Mouse (Mus musculus) ES-Bruce4 (cell line): ENCODE measurements around the gene Uhmk1. TPM values are rescaled to one million over a fixed set of nuclear protein-coding genes. Genes with fewer than 3 reads are reported as not detected.

Source experiments
- H3K27ac ChIP-seq: 2 replicates; pipeline ENCODE4 v1.5.1; 2012; ENCODE audit warnings: low read length, inconsistent platforms; ENCODE audit not compliant: insufficient read depth
- H3K27me3 ChIP-seq: 2 replicates; pipeline ENCODE4 v1.6.1; 2012; ENCODE audit warnings: mild to moderate bottlenecking, low read length, inconsistent platforms; ENCODE audit not compliant: control insufficient read depth, poor library complexity, insufficient read depth, severe bottlenecking
- H3K36me3 ChIP-seq: 2 replicates; pipeline ENCODE4 v1.6.1; 2012; ENCODE audit warnings: inconsistent platforms, mild to moderate bottlenecking, low read length, moderate library complexity; ENCODE audit not compliant: control insufficient read depth, poor library complexity, insufficient read depth, severe bottlenecking
- H3K4me1 ChIP-seq: one replicate; pipeline ENCODE4 v1.8.1; 2011; ENCODE audit warnings: low read length; ENCODE audit not compliant: control insufficient read depth, insufficient read depth
- H3K4me3 ChIP-seq: 2 replicates; pipeline ENCODE4 v1.5.1; 2011; ENCODE audit warnings: low read depth, mild to moderate bottlenecking, low read length
- H3K9ac ChIP-seq: 2 replicates; pipeline ENCODE4 v1.6.1; 2012; ENCODE audit warnings: low read depth, mild to moderate bottlenecking, inconsistent platforms; ENCODE audit not compliant: poor library complexity, severe bottlenecking
- H3K9me3 ChIP-seq: replicated peaks from 2 replicates; pipeline ENCODE4 v1.6.1; 2012; ENCODE audit warnings: mild to moderate bottlenecking, low read length, inconsistent platforms; ENCODE audit not compliant: control insufficient read depth, poor library complexity, insufficient read depth, severe bottlenecking
- CTCF ChIP-seq: IDR thresholded peaks from one replicate; pipeline ENCODE4 v1.8.1; 2011; ENCODE audit warnings: low read depth, low read length
- EP300 ChIP-seq: IDR thresholded peaks from 2 replicates; pipeline ENCODE4 v1.6.1; 2011; ENCODE audit warnings: low read depth, low read length; ENCODE audit not compliant: insufficient read depth
- POLR2A ChIP-seq: IDR thresholded peaks from one replicate; pipeline ENCODE4 v1.8.1; 2011; ENCODE audit warnings: low read length; ENCODE audit not compliant: insufficient read depth
- polyA plus RNA-seq: library from polyadenylated mRNA; stranded (reverse); fragments of >200 nt; gene quantifications from 2 replicates; pipeline ENCODE4 v1.2.4, GENCODE M21; 2011; ENCODE audit warnings: low read depth; ENCODE audit not compliant: missing spikeins, insufficient read depth, insufficient read length

The Uhmk1 gene
- polyA plus RNA-seq, 1 experiment: 28.6 TPM

DNA sequence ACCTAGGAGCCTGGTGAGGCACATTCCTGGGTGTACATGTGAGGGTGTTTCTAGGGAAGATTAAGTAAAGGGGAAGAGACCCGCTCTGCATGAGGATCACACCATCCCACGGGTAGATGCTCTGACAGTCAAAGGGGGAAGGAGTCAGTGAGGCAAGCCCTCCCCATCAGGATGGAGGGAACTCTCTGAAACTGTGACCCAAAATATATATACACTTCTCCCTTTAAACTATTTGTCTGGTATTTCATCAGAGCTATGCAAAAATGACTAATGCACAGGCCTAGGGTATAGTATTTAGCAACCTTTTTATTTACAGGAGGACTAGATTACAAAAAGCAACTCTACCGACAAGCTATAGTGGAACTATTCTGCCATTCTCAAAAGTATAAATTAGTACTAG, 50.3 kb downstream of the Uhmk1 start:
- no peak overlapping the region for H3K4me3 ChIP-seq
- H3K9ac ChIP-seq: no peak overlapping the region
- H3K27me3 ChIP-seq: no peaks in the 10 kb centered on the region
- TF ChIP-seq POLR2A: no peak
- no peak for TF ChIP-seq CTCF
- TF ChIP-seq EP300: no peak
- H3K4me1 ChIP-seq: no peaks in the 10 kb centered on the region
- H3K27ac ChIP-seq: no peak overlapping the region
- H3K36me3 ChIP-seq: peaks cover 5% of the 10 kb centered on the region; the same call in 1 of the 2 replicates
- no peaks in the 10 kb centered on the region for H3K9me3 ChIP-seq

GRCm38 (mm10) chr1:170164053-170164614, 51.1 kb downstream of the Uhmk1 start:
- no peak overlapping the region for H3K9ac ChIP-seq

DNA sequence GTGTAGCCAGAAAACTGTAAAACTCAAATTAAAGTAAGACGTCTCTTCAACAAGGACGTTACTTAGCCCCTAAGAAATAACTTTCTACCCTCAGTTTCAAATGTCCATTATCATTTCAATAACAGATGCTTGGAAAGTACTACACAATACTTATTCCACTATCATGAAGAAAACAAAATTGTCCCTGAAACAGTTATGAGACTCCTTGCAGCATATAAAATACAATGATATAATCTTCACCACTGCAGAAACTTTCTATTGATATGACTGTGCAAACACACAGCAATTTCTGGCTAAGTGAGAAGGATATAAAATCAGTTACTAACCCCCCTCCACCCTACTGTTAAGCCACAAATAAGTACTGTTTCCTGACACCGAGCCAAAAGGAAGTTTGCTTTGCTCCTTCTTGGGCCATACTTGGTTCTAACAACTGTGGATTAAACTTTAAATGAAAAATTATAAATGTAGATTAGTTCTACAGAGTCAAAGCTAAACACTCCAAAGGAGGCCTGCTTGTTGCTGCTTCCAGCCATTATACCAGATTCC, 51.7 kb downstream of the Uhmk1 start:
- Histone ChIP-seq H3K4me3 (no peak overlapping the region), H3K27me3 (no peaks in the 10 kb centered on the region), H3K27ac (no peak overlapping the region), H3K36me3 (peaks cover 5% of the 10 kb centered on the region), H3K9me3 (no peaks in the 10 kb centered on the region), H3K4me1 (no peaks in the 10 kb centered on the region), H3K9ac (no peak overlapping the region)
- TF ChIP-seq EP300 (no peak), CTCF (no peak), POLR2A (no peak)

More at GRCm38 (mm10) chr1:170164053-170164614, 51.1 kb downstream of the Uhmk1 start:
- no peak overlapping the region for H3K4me3 ChIP-seq
- no peak for TF ChIP-seq CTCF
- no peak for TF ChIP-seq POLR2A
- no peak for TF ChIP-seq EP300
- H3K4me1 ChIP-seq: no peaks in the 10 kb centered on the region
- H3K36me3 ChIP-seq: peaks cover 5% of the 10 kb centered on the region; the same call in 1 of the 2 replicates
- no peaks in the 10 kb centered on the region for H3K9me3 ChIP-seq
- H3K27ac ChIP-seq: no peak overlapping the region
- H3K27me3 ChIP-seq: no peaks in the 10 kb centered on the region

GRCm38 (mm10) chr1:170161852-170162251, 53.3 kb downstream of the Uhmk1 start:
- H3K4me3 ChIP-seq: no peak overlapping the region
- no peak overlapping the region for H3K27ac ChIP-seq
- no peaks in the 10 kb centered on the region for H3K9me3 ChIP-seq
- H3K4me1 ChIP-seq: no peaks in the 10 kb centered on the region
- peaks cover 6% of the 10 kb centered on the region for H3K36me3 ChIP-seq
- no peak overlapping the region for H3K9ac ChIP-seq
- H3K27me3 ChIP-seq: no peaks in the 10 kb centered on the region
- no peak for TF ChIP-seq EP300
- no peak for TF ChIP-seq CTCF
- no peak for TF ChIP-seq POLR2A

- Histone ChIP-seq H3K36me3 (peaks cover 3% of the 10 kb centered on the region), H3K9ac (no peak overlapping the region), H3K4me1 (no peaks in the 10 kb centered on the region), H3K9me3 (no peaks in the 10 kb centered on the region), H3K27ac (no peak overlapping the region), H3K4me3 (no peak overlapping the region), H3K27me3 (no peaks in the 10 kb centered on the region)
- TF ChIP-seq POLR2A: no peak
- no peak for TF ChIP-seq CTCF
- no peak for TF ChIP-seq EP300
Observed at GRCm38 (mm10) chr1:170160397-170160938, 54.7 kb downstream of the Uhmk1 start.

DNA sequence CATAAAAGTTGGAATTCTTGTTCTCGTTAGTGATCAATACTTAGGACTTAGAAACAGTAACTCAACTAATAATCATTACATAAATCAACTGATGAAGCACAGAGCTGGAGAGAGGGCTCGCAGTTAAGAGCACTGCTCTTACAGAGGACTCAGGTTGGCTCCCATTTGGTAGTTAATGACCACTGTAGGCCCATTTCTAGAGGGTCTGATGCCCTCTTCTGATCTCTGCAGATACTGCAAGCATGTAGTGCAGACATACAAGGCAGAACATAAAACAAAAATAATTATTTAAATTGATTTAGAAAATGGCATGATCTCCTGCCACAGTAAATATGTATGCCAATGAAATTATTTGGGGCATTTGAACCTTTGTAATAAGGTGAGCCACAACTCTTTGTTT, 55.5 kb downstream of the Uhmk1 start:
- Histone ChIP-seq H3K4me3 (no peak overlapping the region), H3K36me3 (peaks cover 3% of the 10 kb centered on the region), H3K9ac (no peak overlapping the region), H3K27me3 (no peaks in the 10 kb centered on the region), H3K4me1 (no peaks in the 10 kb centered on the region), H3K9me3 (no peaks in the 10 kb centered on the region), H3K27ac (no peak overlapping the region)
- TF ChIP-seq EP300 (no peak), POLR2A (no peak), CTCF (no peak)
